Mouse (Mus musculus) bone marrow, adult 2 months (tissue): ENCODE results near the gene Fam71a.

ENCODE experiments used
- CTCF ChIP-seq: fragments of 200-500 bp; IDR thresholded peaks from 2 replicates; pipeline ENCODE4 v1.5.1; 2011; ENCODE audit warnings: low read length, control low read depth; ENCODE audit not compliant: control insufficient read depth, insufficient read depth
- POLR2A ChIP-seq: fragments of 200-500 bp; IDR thresholded peaks from 2 replicates; pipeline ENCODE4 v1.6.1; 2011; ENCODE audit warnings: low read depth, mild to moderate bottlenecking, control low read depth, low read length, borderline replicate concordance; ENCODE audit not compliant: control insufficient read depth

- TF ChIP-seq CTCF (no peak), POLR2A (no peak)
Measured at GRCm38 (mm10) chr1:191122744-191123143, 41.9 kb downstream of the Fam71a start.
